Mouse (Mus musculus) cerebellum, adult 8-10 months (tissue): ENCODE measurements around the gene Rapgef1.
A peak's percentile ranks its signal among the peaks of the same experiment; 100 is the strongest.

Experiments
- DNase-seq: peaks from one replicate; pipeline ENCODE4 v3.0.0; 2022

Gene Rapgef1

GRCm38 (mm10) chr2:29619484-29620300 lies at the start of gene Rapgef1:
Gene Rapgef1, plus strand, starts transcription at chr2:29619720.
- peak; percentile 94 for DNase-seq

- no peak for DNase-seq
Observed at GRCm38 (mm10) chr2:29571921-29572700, 47.4 kb upstream of the Rapgef1 start.

- no peak for DNase-seq
Observed at GRCm38 (mm10) chr2:29572811-29573427, 46.6 kb upstream of the Rapgef1 start.

GRCm38 (mm10) chr2:29573591-29573990 lies 45.9 kb upstream of the Rapgef1 start:
- no peak for DNase-seq

- no peak for DNase-seq
Observed at GRCm38 (mm10) chr2:29574187-29574586, 45.3 kb upstream of the Rapgef1 start.

GRCm38 (mm10) chr2:29582415-29582814 lies 37.1 kb upstream of the Rapgef1 start:
- peak; percentile 85 for DNase-seq

- no peak for DNase-seq
Observed at GRCm38 (mm10) chr2:29586017-29586702, 33.4 kb upstream of the Rapgef1 start.

GRCm38 (mm10) chr2:29588006-29588405 lies 31.5 kb upstream of the Rapgef1 start:
- peak; percentile 33 for DNase-seq

- DNase-seq, result no peak
Observed at GRCm38 (mm10) chr2:29589266-29589665, 30.3 kb upstream of the Rapgef1 start.

GRCm38 (mm10) chr2:29591626-29592025 lies 27.9 kb upstream of the Rapgef1 start:
- peak; percentile 76 for DNase-seq

GRCm38 (mm10) chr2:29592537-29592936 lies 27.0 kb upstream of the Rapgef1 start:
- DNase-seq, result no peak

GRCm38 (mm10) chr2:29603930-29604329 lies 15.6 kb upstream of the Rapgef1 start:
- DNase-seq, result peak; percentile 74

- DNase-seq, result no peak
Observed at GRCm38 (mm10) chr2:29605591-29605990, 13.9 kb upstream of the Rapgef1 start.

GRCm38 (mm10) chr2:29606460-29606859 lies 13.1 kb upstream of the Rapgef1 start:
- no peak for DNase-seq

GRCm38 (mm10) chr2:29617341-29617740 lies 2.2 kb upstream of the Rapgef1 start:
- DNase-seq, result no peak

GRCm38 (mm10) chr2:29618926-29619483 lies 515 bp upstream of the Rapgef1 start:
- no peak for DNase-seq

- no peak for DNase-seq
Observed at GRCm38 (mm10) chr2:29620301-29620827, 844 bp downstream of the Rapgef1 start.

GRCm38 (mm10) chr2:29621163-29621562 lies 1.6 kb downstream of the Rapgef1 start:
- no peak for DNase-seq

GRCm38 (mm10) chr2:29621636-29622035 lies 2.1 kb downstream of the Rapgef1 start:
- DNase-seq, result no peak

GRCm38 (mm10) chr2:29622126-29623005 lies 2.8 kb downstream of the Rapgef1 start:
- DNase-seq, result no peak
